Mouse (Mus musculus) heart, postnatal 0 days (tissue): ENCODE results near the gene Atp6v0a1.

Experiments
- CTCF ChIP-seq: IDR thresholded peaks from 2 replicates; pipeline ENCODE4 v1.5.1; 2016; ENCODE audit warnings: antibody characterized with exemption, control low read depth, low read depth
- EP300 ChIP-seq: IDR thresholded peaks from 2 replicates; pipeline ENCODE4 v1.6.1; 2016; ENCODE audit warnings: antibody characterized with exemption, low read depth

DNA sequence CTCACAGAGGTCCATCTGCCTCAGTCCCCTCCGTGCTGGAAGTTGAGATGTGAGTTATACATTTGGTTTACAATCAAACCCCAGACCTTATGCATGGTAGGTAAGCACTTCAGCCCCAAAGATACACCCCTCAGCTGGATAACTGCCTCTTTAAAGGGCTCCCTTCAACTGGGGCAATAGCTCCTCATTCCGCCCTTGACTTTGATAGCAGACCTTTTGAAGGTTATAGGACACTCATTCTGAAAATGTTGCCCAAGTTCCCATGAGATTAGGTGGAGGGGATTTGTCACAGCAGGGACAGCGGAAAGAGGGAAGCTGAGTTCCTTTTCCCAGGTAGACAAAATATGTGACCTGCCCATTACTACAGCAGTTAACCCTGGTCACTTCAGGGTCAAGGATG, 28.0 kb upstream of the Atp6v0a1 start:
- TF ChIP-seq CTCF: no peak
- TF ChIP-seq EP300: no peak
